Mouse (Mus musculus) cerebellum, adult 2 months (tissue): ENCODE measurements at regions not wholly inside any gene's neighbourhood (a gene's known extent, or its start where the extent isn't known, plus 50 kb on each side); places are given as distances from the start of the nearest gene placed in this dataset.

Experiments used
- CTCF ChIP-seq: fragments of 200-500 bp; IDR thresholded peaks from 2 replicates; pipeline ENCODE4 v1.5.1; 2011; ENCODE audit warnings: low read depth, mild to moderate bottlenecking, control low read depth, low read length, moderate library complexity, borderline replicate concordance; ENCODE audit not compliant: insufficient read depth
- POLR2A ChIP-seq: fragments of 200-500 bp; IDR thresholded peaks from 2 replicates; pipeline ENCODE4 v1.6.1; 2011; ENCODE audit warnings: low read length, control low read depth, borderline replicate concordance; ENCODE audit not compliant: insufficient read depth

DNA sequence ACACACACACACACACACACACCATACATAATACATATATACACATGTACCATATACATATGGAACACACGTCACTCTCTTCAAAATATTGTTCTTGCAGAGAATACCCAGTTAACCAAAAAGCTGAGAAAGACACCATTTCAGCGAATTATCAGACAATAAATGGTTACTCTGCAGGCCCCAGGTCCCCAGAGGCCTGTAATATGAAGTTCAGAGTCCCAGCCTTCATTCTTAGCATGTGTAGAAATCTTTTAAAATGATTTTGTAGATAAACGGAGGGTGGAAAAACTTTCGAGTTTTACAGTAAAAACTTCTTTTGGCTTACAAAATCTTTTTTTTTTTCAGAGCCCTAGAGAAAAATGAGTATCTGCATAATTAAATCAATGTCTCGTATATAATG lies 58.7 kb upstream of the Sash1 start:
- no peak for TF ChIP-seq CTCF
- no peak for TF ChIP-seq POLR2A
